Mouse (Mus musculus) heart, adult 2 months (tissue): ENCODE measurements at regions not wholly inside any gene's neighbourhood (a gene's known extent, or its start where the extent isn't known, plus 50 kb on each side); places are given as distances from the start of the nearest gene placed in this dataset.

Experiments used
- DNase-seq, 2 experiments: peaks; one replicate each; pipeline ENCODE4 v3.0.0; 2021
- H3K27ac ChIP-seq: fragments of 200-600 bp; 2 replicates; pipeline ENCODE4 v1.8.1; 2022
- H3K27me3 ChIP-seq: fragments of 200-500 bp; 2 replicates; pipeline ENCODE4 v1.6.1; 2012; ENCODE audit warnings: mild to moderate bottlenecking, low read length, inconsistent platforms, mixed read lengths; ENCODE audit not compliant: control insufficient read depth, insufficient read depth
- H3K36me3 ChIP-seq: fragments of 200-500 bp; 2 replicates; pipeline ENCODE4 v1.6.1; 2012; ENCODE audit warnings: low read length, inconsistent platforms; ENCODE audit not compliant: control insufficient read depth, insufficient read depth
- H3K4me1 ChIP-seq: fragments of 200-500 bp; 2 replicates; pipeline ENCODE4 v1.6.1; 2011; ENCODE audit warnings: low read length; ENCODE audit not compliant: control insufficient read depth, insufficient read depth
- H3K4me3 ChIP-seq: fragments of 200-600 bp; 2 replicates; pipeline ENCODE4 v1.8.1; 2022
- H3K79me2 ChIP-seq: fragments of 200-500 bp; replicated peaks from 2 replicates; pipeline ENCODE4 v1.6.1; 2012; ENCODE audit warnings: mild to moderate bottlenecking, inconsistent platforms, low read length, moderate library complexity, mixed read lengths; ENCODE audit not compliant: control insufficient read depth, insufficient read depth
- H3K9ac ChIP-seq: fragments of 200-500 bp; 2 replicates; pipeline ENCODE4 v1.6.1; 2012; ENCODE audit warnings: low read depth, mild to moderate bottlenecking, control low read depth, inconsistent platforms, low read length, mixed read lengths
- CTCF ChIP-seq: fragments of 200-600 bp; IDR thresholded peaks from 2 replicates; pipeline ENCODE4 v1.8.1; 2022; ENCODE audit warnings: antibody characterized with exemption, mild to moderate bottlenecking, moderate library complexity
- EP300 ChIP-seq: fragments of 200-500 bp; IDR thresholded peaks from 2 replicates; pipeline ENCODE4 v1.6.1; 2011; ENCODE audit warnings: low read depth, low read length, control low read depth; ENCODE audit not compliant: insufficient read depth
- POLR2A ChIP-seq: fragments of 200-500 bp; IDR thresholded peaks from 2 replicates; pipeline ENCODE4 v1.6.1; 2011; ENCODE audit warnings: mild to moderate bottlenecking, low read depth, low read length, control low read depth; ENCODE audit not compliant: insufficient read depth
- WGBS: fragments of 180-500 bp; shearing (Covaris S2); methylation state at CpG from one replicate; pipeline ENCODE4 v1.1.7; 2018; 5-methylcytosine and 5-hydroxymethylcytosine counted together
- intact Hi-C: fragments of 180-260 bp; cut with DNase I; formaldehyde crosslinking; loops from one replicate; pipeline ENCODE4 v1.15.1; 2025

DNA sequence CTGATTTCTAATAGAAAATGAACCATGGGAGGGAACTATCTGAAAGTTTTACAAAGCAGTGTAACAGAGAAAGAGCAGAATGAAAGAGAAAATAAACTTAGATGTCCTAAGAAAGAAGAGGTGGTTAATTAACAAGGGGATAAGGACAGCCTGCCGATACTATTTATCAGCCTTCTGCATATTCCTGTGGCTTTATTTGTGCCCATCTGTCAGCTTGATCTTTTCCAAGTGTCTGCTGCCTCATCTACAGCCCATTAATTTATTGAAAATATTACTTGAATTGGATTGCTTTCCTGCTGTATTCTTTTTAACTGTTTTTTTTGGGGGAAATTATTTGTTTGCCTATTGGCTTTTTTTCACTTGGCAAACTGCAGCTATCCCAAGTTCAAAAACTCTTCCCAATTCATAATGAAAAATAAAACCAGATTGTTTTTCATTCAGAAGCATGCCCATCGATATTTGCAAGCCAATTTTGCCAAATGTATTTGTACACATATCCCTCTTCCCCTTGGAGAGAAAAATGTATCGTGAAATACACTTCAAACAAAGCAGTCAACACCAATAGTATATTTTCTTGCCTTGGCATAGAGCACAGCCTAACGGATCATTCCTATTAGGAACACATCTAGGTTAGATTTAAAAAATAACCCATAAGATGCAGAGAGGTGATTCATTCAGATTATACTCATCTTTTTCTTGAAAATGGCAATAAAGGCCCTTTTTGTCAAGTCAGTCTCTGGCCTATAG lies 289.3 kb downstream of the Rnf152 start:
- Histone ChIP-seq H3K36me3 (no peaks in the 10 kb centered on the region), H3K4me3 (no peak overlapping the region), H3K27ac (no peak overlapping the region), H3K9ac (no peak overlapping the region), H3K27me3 (no peaks in the 10 kb centered on the region), H3K79me2 (no peaks in the 10 kb centered on the region), H3K4me1 (no peaks in the 10 kb centered on the region)
- DNase-seq, result no peak
- WGBS, result 60% methylated on average over 4 of the region's 4 CpGs
- no peak for TF ChIP-seq POLR2A
- TF ChIP-seq EP300, result no peak
- no peak for TF ChIP-seq CTCF
- intact Hi-C loops, result no loop called here

DNA sequence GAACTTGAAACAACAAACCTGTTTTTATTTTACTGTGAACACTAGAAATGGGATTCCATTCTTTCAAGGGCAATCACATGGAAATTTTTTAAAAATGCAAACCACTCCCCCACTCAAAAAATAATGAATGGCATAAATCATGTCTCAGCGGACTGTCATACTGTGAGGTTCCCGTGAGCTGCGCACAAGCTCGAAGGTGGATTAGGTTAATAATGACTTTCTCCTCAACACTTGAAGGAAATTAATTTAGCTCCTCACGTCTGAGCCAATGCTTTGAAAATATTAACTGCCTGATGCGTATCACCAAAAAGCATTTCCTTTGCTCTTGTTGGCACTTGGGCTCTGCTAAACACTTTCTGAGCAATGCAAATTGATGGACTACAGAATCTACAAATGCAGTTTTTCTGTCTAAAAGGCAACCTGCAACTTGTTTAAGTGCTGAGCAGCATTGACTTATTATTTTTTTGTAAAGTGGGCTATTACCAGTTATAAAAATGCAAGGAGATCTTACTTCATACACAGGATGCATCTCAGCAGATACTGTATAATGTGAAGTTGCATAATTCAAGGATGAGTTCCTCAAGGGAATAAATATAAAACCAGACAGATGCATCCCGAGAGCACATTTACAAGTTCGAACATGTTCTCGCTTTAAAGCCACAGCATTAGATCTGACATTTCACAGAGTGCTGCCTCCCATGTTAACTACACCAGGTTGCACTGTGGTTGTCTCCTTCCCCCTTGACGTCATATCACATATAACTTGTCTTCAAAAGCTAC lies 282.4 kb downstream of the Cdh20 start:
- H3K9ac ChIP-seq, result no peak overlapping the region
- no peaks in the 10 kb centered on the region for H3K79me2 ChIP-seq
- DNase-seq, result no peak
- no peak overlapping the region for H3K4me3 ChIP-seq
- H3K27ac ChIP-seq, result no peak overlapping the region
- H3K36me3 ChIP-seq, result no peaks in the 10 kb centered on the region
- TF ChIP-seq CTCF (no peak), EP300 (no peak), POLR2A (no peak)
- 90% methylated on average over 10 of the region's 10 CpGs for WGBS
- intact Hi-C loops, result no loop called here
- H3K27me3 ChIP-seq, result no peaks in the 10 kb centered on the region
- no peaks in the 10 kb centered on the region for H3K4me1 ChIP-seq
